7 mouse cellular contexts compared by ENCODE assay signal in genomic region chr13:13867078-13867759, GRCm38 (mm10).
DNase-seq lines count a peak whose midpoint lies in the region; ATAC-seq and TF ChIP-seq lines count a peak whose summit lies in the region.

No protein-coding gene starts in this region.

- H3K27me3 ChIP-seq in midbrain, embryonic 12.5 days: no peaks in the 10 kb centered on the region
- no peaks in the 10 kb centered on the region for H3K27me3 ChIP-seq in midbrain, embryonic 14.5 days (ENCODE audit: control insufficient read depth, insufficient read depth, low read length)
- no peaks in the 10 kb centered on the region for H3K27me3 ChIP-seq in kidney, adult 2 months (replicated peaks; ENCODE audit: control insufficient read depth, insufficient read depth, low read length)
- H3K27me3 ChIP-seq in stomach, postnatal 0 days (ENCODE audit: control insufficient read depth, insufficient read depth, low read length): no peaks in the 10 kb centered on the region
- no peaks in the 10 kb centered on the region for H3K27me3 ChIP-seq in heart, embryonic 11.5 days (ENCODE audit: control insufficient read depth, insufficient read depth, low read length)

- WGBS in midbrain, embryonic 12.5 days: 80% methylated on average over 2 of the region's 2 CpGs
- WGBS in midbrain, embryonic 14.5 days: 87% methylated on average over 2 of the region's 2 CpGs
- 86% methylated on average over 2 of the region's 2 CpGs for WGBS in kidney, adult 2 months
- 85% methylated on average over 2 of the region's 2 CpGs for WGBS in stomach, postnatal 0 days
- 92% methylated on average over 2 of the region's 2 CpGs for WGBS in heart, embryonic 11.5 days (ENCODE audit: insufficient replicate concordance)

- no peaks in the 10 kb centered on the region for H3K36me3 ChIP-seq in midbrain, embryonic 12.5 days
- H3K36me3 ChIP-seq in midbrain, embryonic 14.5 days (ENCODE audit: control insufficient read depth, insufficient read depth, low read length): no peaks in the 10 kb centered on the region
- H3K36me3 ChIP-seq in kidney, adult 2 months (ENCODE audit: control insufficient read depth, insufficient read depth, low read length): no peaks in the 10 kb centered on the region
- H3K36me3 ChIP-seq in stomach, postnatal 0 days (ENCODE audit: control insufficient read depth, insufficient read depth, low read length): no peaks in the 10 kb centered on the region
- no peaks in the 10 kb centered on the region for H3K36me3 ChIP-seq in heart, embryonic 11.5 days (ENCODE audit: control insufficient read depth, insufficient read depth, low read length)

- no peak for DNase-seq in midbrain, embryonic 14.5 days
- peak; percentile 51 for DNase-seq in embryo, embryonic 10 days (ENCODE audit: low spot score)
- peak; percentile 47 for DNase-seq in kidney, adult 2 months
- DNase-seq in stomach, postnatal 0 days (ENCODE audit: low spot score): peak; percentile 41
- DNase-seq in heart, adult 9 months (ENCODE audit: low spot score in 2 of 2): no peak

- no peaks in the 10 kb centered on the region for H3K9me3 ChIP-seq in midbrain, embryonic 12.5 days
- no peaks in the 10 kb centered on the region for H3K9me3 ChIP-seq in midbrain, embryonic 14.5 days (ENCODE audit: control insufficient read depth, low read length)
- no peaks in the 10 kb centered on the region for H3K9me3 ChIP-seq in stomach, postnatal 0 days (ENCODE audit: control insufficient read depth, low read length)
- H3K9me3 ChIP-seq in heart, embryonic 11.5 days (replicated peaks; ENCODE audit: control insufficient read depth, low read length): no peaks in the 10 kb centered on the region

- 0 out of 2 replicates have a peak, but pooled peaks have one; percentile 20 for ATAC-seq in midbrain, embryonic 12.5 days (ENCODE audit: low FRiP score, low read depth)
- ATAC-seq in midbrain, embryonic 14.5 days (ENCODE audit: low FRiP score, low TSS enrichment): no peak
- peak; percentile 72 for ATAC-seq in stomach, postnatal 0 days (ENCODE audit: low FRiP score, low TSS enrichment)
- ATAC-seq in heart, embryonic 11.5 days (replicated peaks; ENCODE audit: insufficient number of reproducible peaks, low FRiP score, low TSS enrichment): no peak

- TF ChIP-seq CTCF in kidney, adult 2 months (conservative IDR thresholded peaks at IDR 0.05; ENCODE audit: insufficient read depth, insufficient read length, low read depth, low read length): no peak
- TF ChIP-seq CTCF in stomach, postnatal 0 days (IDR thresholded peaks at IDR 0.05; ENCODE audit: low read depth): no peak

- H3K4me2 ChIP-seq in midbrain, embryonic 12.5 days (replicated peaks): no peak overlapping the region
- H3K4me2 ChIP-seq in midbrain, embryonic 14.5 days (ENCODE audit: low read length): no peak overlapping the region
- H3K4me2 ChIP-seq in stomach, postnatal 0 days (replicated peaks; ENCODE audit: low read depth): no peak overlapping the region
- H3K4me2 ChIP-seq in heart, embryonic 11.5 days: no peak overlapping the region

- H3K4me1 ChIP-seq in midbrain, embryonic 12.5 days: no peaks in the 10 kb centered on the region
- H3K4me1 ChIP-seq in midbrain, embryonic 14.5 days (ENCODE audit: control insufficient read depth, insufficient read depth, low read length): no peaks in the 10 kb centered on the region
- H3K4me1 ChIP-seq in kidney, adult 2 months (ENCODE audit: control insufficient read depth, insufficient read depth, low read length): no peaks in the 10 kb centered on the region
- H3K4me1 ChIP-seq in stomach, postnatal 0 days (replicated peaks; ENCODE audit: control insufficient read depth, insufficient read depth): no peaks in the 10 kb centered on the region
- no peaks in the 10 kb centered on the region for H3K4me1 ChIP-seq in heart, embryonic 11.5 days (ENCODE audit: control insufficient read depth, insufficient read depth, low read length)

- H3K4me3 ChIP-seq in midbrain, embryonic 12.5 days: no peak overlapping the region
- H3K4me3 ChIP-seq in midbrain, embryonic 14.5 days (replicated peaks; ENCODE audit: low read depth, low read length): no peak overlapping the region
- no peak overlapping the region for H3K4me3 ChIP-seq in kidney, adult 2 months (ENCODE audit: insufficient read depth, low read depth, low read length)
- H3K4me3 ChIP-seq in stomach, postnatal 0 days (ENCODE audit: low read depth, low read length): no peak overlapping the region
- no peak overlapping the region for H3K4me3 ChIP-seq in heart, embryonic 11.5 days (ENCODE audit: low read depth, low read length)

- no peak for TF ChIP-seq POLR2A in kidney, adult 2 months (IDR thresholded peaks at IDR 0.05; ENCODE audit: low read depth, low read length)

- TF ChIP-seq EP300 in stomach, postnatal 0 days (optimal IDR thresholded peaks at IDR 0.05): no peak

- H3K27ac ChIP-seq in midbrain, embryonic 12.5 days (replicated peaks): no peak overlapping the region
- H3K27ac ChIP-seq in midbrain, embryonic 14.5 days (replicated peaks; ENCODE audit: low read depth, low read length): no peak overlapping the region
- H3K27ac ChIP-seq in kidney, adult 2 months (ENCODE audit: insufficient read depth, low read depth, low read length): no peak overlapping the region
- no peak overlapping the region for H3K27ac ChIP-seq in stomach, postnatal 0 days (replicated peaks)
- H3K27ac ChIP-seq in heart, embryonic 11.5 days (ENCODE audit: low read depth, low read length): no peak overlapping the region

- H3K9ac ChIP-seq in midbrain, embryonic 12.5 days (replicated peaks): no peak overlapping the region
- no peak overlapping the region for H3K9ac ChIP-seq in midbrain, embryonic 14.5 days (replicated peaks; ENCODE audit: low read length)
- H3K9ac ChIP-seq in stomach, postnatal 0 days (ENCODE audit: low read length): no peak overlapping the region
- H3K9ac ChIP-seq in heart, embryonic 11.5 days (ENCODE audit: low read depth, low read length): no peak overlapping the region

Comparison
In these comparisons a context has a peak if more than half of its experiments do, and no peak if none do; other contexts are left out.
1. ATAC-seq: peak in midbrain, embryonic 12.5 days (single experiment) and stomach, postnatal 0 days (single experiment); none in midbrain, embryonic 14.5 days (single experiment) and heart, embryonic 11.5 days (single experiment).
2. DNase-seq: peak in embryo, embryonic 10 days (single experiment), kidney, adult 2 months (single experiment) and stomach, postnatal 0 days (single experiment); none in midbrain, embryonic 14.5 days (single experiment) and heart, adult 9 months (0 of 2).